Comparison of ENCODE assay signal across 19 mouse cellular contexts in genomic region chr3:98159289-98159688, GRCm38 (mm10). TPM values are rescaled to one million over a fixed set of nuclear protein-coding genes. Genes with fewer than 3 reads are reported as not detected.
DNase-seq lines count a peak whose midpoint lies in the region; ATAC-seq and TF ChIP-seq lines count a peak whose summit lies in the region.
"Had no signal": no experiment of that assay in that cellular context is flagged by ENCODE, and none has a peak within 500 bp of the region (broad histone marks: within the 10 kb centered on the region; RNA-seq: fewer than 3 reads in every experiment).

No protein-coding gene starts in this region.

- 52% methylated on average over 4 of the region's 4 CpGs for WGBS in embryonic facial prominence, embryonic 11.5 days
- WGBS in embryonic facial prominence, embryonic 10.5 days, result 67% methylated on average over 4 of the region's 4 CpGs
- WGBS in limb, embryonic 14.5 days, result 13% methylated on average over 4 of the region's 4 CpGs
- 60% methylated on average over 4 of the region's 4 CpGs for WGBS in limb, embryonic 10.5 days
- 17% methylated on average over 4 of the region's 4 CpGs for WGBS in forebrain, embryonic 16.5 days

- H3K36me3 ChIP-seq in embryonic facial prominence, embryonic 11.5 days (replicated peaks; ENCODE audit: control insufficient read depth, insufficient read depth, low read depth, low read length), result no peaks in the 10 kb centered on the region
- H3K36me3 ChIP-seq in embryonic facial prominence, embryonic 10.5 days (replicated peaks), result no peaks in the 10 kb centered on the region
- H3K36me3 ChIP-seq in limb, embryonic 14.5 days (ENCODE audit: control insufficient read depth, insufficient read depth, low read length), result no peaks in the 10 kb centered on the region
- H3K36me3 ChIP-seq in limb, embryonic 10.5 days, result no peaks in the 10 kb centered on the region
- no peaks in the 10 kb centered on the region for H3K36me3 ChIP-seq in forebrain, embryonic 16.5 days (ENCODE audit: control insufficient read depth, insufficient read depth)
- H3K36me3 ChIP-seq: liver, embryonic 12.5 days; midbrain, embryonic 15.5 days; neural tube, embryonic 12.5 days had no signal

- ATAC-seq in embryonic facial prominence, embryonic 11.5 days (replicated peaks; ENCODE audit: insufficient number of reproducible peaks, low FRiP score, low TSS enrichment, low read depth), result no peak
- no peak for ATAC-seq in limb, embryonic 14.5 days (ENCODE audit: low FRiP score, low read depth)
- ATAC-seq in forebrain, embryonic 16.5 days, result peak; percentile 20; the same call in 1 of the 2 replicates
- no peak for ATAC-seq in erythroblast, adult 5-6 weeks (replicated peaks; ENCODE audit: low FRiP score, poor library complexity, severe bottlenecking)
- ATAC-seq: liver, embryonic 12.5 days; midbrain, embryonic 15.5 days had no signal

- no peak overlapping the region for H3K4me2 ChIP-seq in embryonic facial prominence, embryonic 11.5 days (ENCODE audit: low read depth, low read length)
- no peak overlapping the region for H3K4me2 ChIP-seq in limb, embryonic 14.5 days (replicated peaks; ENCODE audit: low read depth, low read length, severe bottlenecking)
- H3K4me2 ChIP-seq in forebrain, embryonic 16.5 days (ENCODE audit: low read length), result no peak overlapping the region
- H3K4me2 ChIP-seq: liver, embryonic 12.5 days; midbrain, embryonic 15.5 days; neural tube, embryonic 12.5 days had no signal

- no peak overlapping the region for H3K9ac ChIP-seq in embryonic facial prominence, embryonic 11.5 days (replicated peaks; ENCODE audit: low read length)
- no peak overlapping the region for H3K9ac ChIP-seq in limb, embryonic 14.5 days (ENCODE audit: low read depth, low read length, severe bottlenecking)
- no peak overlapping the region for H3K9ac ChIP-seq in forebrain, embryonic 16.5 days (replicated peaks; ENCODE audit: low read depth, low read length)
- H3K9ac ChIP-seq: liver, embryonic 12.5 days; midbrain, embryonic 15.5 days; neural tube, embryonic 12.5 days had no signal

- DNase-seq in embryonic facial prominence, embryonic 11.5 days (ENCODE audit: low spot score), result peak; percentile 30
- no peak for DNase-seq in embryonic facial prominence, embryonic 10.5 days (ENCODE audit: low spot score)
- peak; percentile 57 for DNase-seq in limb, embryonic 14.5 days (ENCODE audit: low spot score)
- no peak for DNase-seq in limb, embryonic 10.5 days (ENCODE audit: low spot score)
- peak; percentile 73 for DNase-seq in MN1 (ENCODE audit: low spot score)
- DNase-seq in gastrocnemius, adult 18-20 months (ENCODE audit: low spot score), result no peak
- DNase-seq: adrenal gland, postnatal 36 days; heart, postnatal 36 days; kidney, adult 18-20 months; lung, postnatal 10 days; right cerebral cortex, adult 18-20 months had no signal

- H3K27ac ChIP-seq in embryonic facial prominence, embryonic 11.5 days (replicated peaks; ENCODE audit: low read depth, low read length), result no peak overlapping the region
- H3K27ac ChIP-seq in embryonic facial prominence, embryonic 10.5 days (replicated peaks), result no peak overlapping the region
- no peak overlapping the region for H3K27ac ChIP-seq in limb, embryonic 14.5 days (replicated peaks; ENCODE audit: low read depth, low read length)
- no peak overlapping the region for H3K27ac ChIP-seq in limb, embryonic 10.5 days
- H3K27ac ChIP-seq in forebrain, embryonic 16.5 days (ENCODE audit: low read length), result no peak overlapping the region
- H3K27ac ChIP-seq: liver, embryonic 12.5 days; midbrain, embryonic 15.5 days; neural tube, embryonic 12.5 days had no signal

- no peaks in the 10 kb centered on the region for H3K27me3 ChIP-seq in embryonic facial prominence, embryonic 11.5 days (ENCODE audit: control insufficient read depth, insufficient read depth, low read length)
- no peaks in the 10 kb centered on the region for H3K27me3 ChIP-seq in embryonic facial prominence, embryonic 10.5 days (replicated peaks; ENCODE audit: low read depth, poor library complexity, severe bottlenecking)
- H3K27me3 ChIP-seq in limb, embryonic 14.5 days (ENCODE audit: control insufficient read depth, insufficient read depth, low read length), result no peaks in the 10 kb centered on the region
- no peaks in the 10 kb centered on the region for H3K27me3 ChIP-seq in limb, embryonic 10.5 days (ENCODE audit: low read depth, poor library complexity, severe bottlenecking)
- no peaks in the 10 kb centered on the region for H3K27me3 ChIP-seq in forebrain, embryonic 16.5 days (replicated peaks; ENCODE audit: control insufficient read depth, insufficient read depth, low read length)
- H3K27me3 ChIP-seq: liver, embryonic 12.5 days; midbrain, embryonic 15.5 days; neural tube, embryonic 12.5 days had no signal

- H3K4me1 ChIP-seq in embryonic facial prominence, embryonic 11.5 days (ENCODE audit: control insufficient read depth, insufficient read depth, low read length), result no peaks in the 10 kb centered on the region
- no peaks in the 10 kb centered on the region; the same call in 1 of the 2 replicates for H3K4me1 ChIP-seq in embryonic facial prominence, embryonic 10.5 days
- H3K4me1 ChIP-seq in limb, embryonic 14.5 days (ENCODE audit: control insufficient read depth, insufficient read depth, low read length), result no peaks in the 10 kb centered on the region
- H3K4me1 ChIP-seq in limb, embryonic 10.5 days, result peaks cover 7% of the 10 kb centered on the region
- H3K4me1 ChIP-seq in forebrain, embryonic 16.5 days (replicated peaks; ENCODE audit: control insufficient read depth, insufficient read depth, low read length), result no peaks in the 10 kb centered on the region
- H3K4me1 ChIP-seq: liver, embryonic 12.5 days; midbrain, embryonic 15.5 days; neural tube, embryonic 12.5 days had no signal

- no peak overlapping the region for H3K4me3 ChIP-seq in embryonic facial prominence, embryonic 11.5 days (ENCODE audit: low read depth, low read length)
- H3K4me3 ChIP-seq in embryonic facial prominence, embryonic 10.5 days, result no peak overlapping the region
- H3K4me3 ChIP-seq in limb, embryonic 14.5 days (replicated peaks; ENCODE audit: low read length), result no peak overlapping the region
- no peak overlapping the region for H3K4me3 ChIP-seq in limb, embryonic 10.5 days
- no peak overlapping the region for H3K4me3 ChIP-seq in forebrain, embryonic 16.5 days (replicated peaks; ENCODE audit: low read length)
- H3K4me3 ChIP-seq: erythroblast, embryonic 14.5 days; liver, embryonic 12.5 days; midbrain, embryonic 15.5 days; neural tube, embryonic 12.5 days had no signal

- H3K9me3 ChIP-seq in embryonic facial prominence, embryonic 11.5 days (replicated peaks; ENCODE audit: control insufficient read depth, low read length), result no peaks in the 10 kb centered on the region
- no peaks in the 10 kb centered on the region for H3K9me3 ChIP-seq in embryonic facial prominence, embryonic 10.5 days
- no peaks in the 10 kb centered on the region for H3K9me3 ChIP-seq in limb, embryonic 14.5 days (ENCODE audit: control insufficient read depth, low read length)
- H3K9me3 ChIP-seq in limb, embryonic 10.5 days (replicated peaks), result no peaks in the 10 kb centered on the region
- H3K9me3 ChIP-seq in forebrain, embryonic 16.5 days (ENCODE audit: control insufficient read depth, low read length), result no peaks in the 10 kb centered on the region
- H3K9me3 ChIP-seq: liver, embryonic 12.5 days; midbrain, embryonic 15.5 days; neural tube, embryonic 12.5 days had no signal

- TF ChIP-seq POLR2A in limb, embryonic 14.5 days (IDR thresholded peaks at IDR 0.05; ENCODE audit: borderline replicate concordance, extremely low read depth, insufficient read depth, insufficient read length), result no peak

RNA-seq across cellular contexts. Expression of gene Adam30, which starts 1.1 kb away (rescaled TPM):
- not detected in 2 replicates for polyA plus RNA-seq in embryonic facial prominence, embryonic 11.5 days (2014; fragmentation: Nextera tagmentation; extraction: Ambion mirVana)
- polyA plus RNA-seq in embryonic facial prominence, embryonic 10.5 days (2016; fragmentation: Nextera tagmentation; extraction: Ambion mirVana), result not detected in 2 replicates
- polyA plus RNA-seq in limb, embryonic 14.5 days (2012; rRNA removed), result 0.03 TPM in 1 of 2 replicates, not detected in the other
- polyA plus RNA-seq in limb, embryonic 14.5 days (2014; fragmentation: Nextera tagmentation; extraction: Ambion mirVana), result not detected in 2 replicates
- polyA plus RNA-seq in limb, embryonic 10.5 days (2016; fragmentation: Nextera tagmentation; extraction: Ambion mirVana), result not detected in 2 replicates
- polyA plus RNA-seq in forebrain, embryonic 16.5 days (2015; fragmentation: Nextera tagmentation; extraction: Ambion mirVana), result not detected in 2 replicates
- total RNA-seq in gastrocnemius, adult 18-20 months (2021), result not detected
- not detected in 2 replicates for total RNA-seq in erythroblast, adult 5-6 weeks (2015; ENCODE audit: low replicate concordance)
- 0.09 TPM in 1 of 2 replicates, not detected in the other for total RNA-seq in erythroblast, adult 5-6 weeks (2017; ENCODE audit: low replicate concordance)
- total RNA-seq: adrenal gland, postnatal 36 days; gastrocnemius, adult 8-10 months; heart, postnatal 36 days had no signal
- polyA plus RNA-seq: erythroblast, embryonic 14.5 days; liver, embryonic 12.5 days; midbrain, embryonic 15.5 days; neural tube, embryonic 12.5 days; urinary bladder, adult 2 months had no signal

Comparison
In these comparisons a context has a peak if more than half of its experiments do, and no peak if none do; other contexts are left out.
1. DNase-seq: peak in embryonic facial prominence, embryonic 11.5 days (single experiment), limb, embryonic 14.5 days (single experiment) and MN1 (single experiment); none in embryonic facial prominence, embryonic 10.5 days (single experiment), limb, embryonic 10.5 days (single experiment) and gastrocnemius, adult 18-20 months (single experiment).